Mouse (Mus musculus): ENCODE data around the gene Sept1. TPM values are rescaled to one million over a fixed set of nuclear protein-coding genes. Genes with fewer than 3 reads are reported as not detected.

Sept1 gene
- polyA plus RNA-seq (2012; fragmentation: generic; extraction: Trizol), result 2.2 TPM

DNA sequence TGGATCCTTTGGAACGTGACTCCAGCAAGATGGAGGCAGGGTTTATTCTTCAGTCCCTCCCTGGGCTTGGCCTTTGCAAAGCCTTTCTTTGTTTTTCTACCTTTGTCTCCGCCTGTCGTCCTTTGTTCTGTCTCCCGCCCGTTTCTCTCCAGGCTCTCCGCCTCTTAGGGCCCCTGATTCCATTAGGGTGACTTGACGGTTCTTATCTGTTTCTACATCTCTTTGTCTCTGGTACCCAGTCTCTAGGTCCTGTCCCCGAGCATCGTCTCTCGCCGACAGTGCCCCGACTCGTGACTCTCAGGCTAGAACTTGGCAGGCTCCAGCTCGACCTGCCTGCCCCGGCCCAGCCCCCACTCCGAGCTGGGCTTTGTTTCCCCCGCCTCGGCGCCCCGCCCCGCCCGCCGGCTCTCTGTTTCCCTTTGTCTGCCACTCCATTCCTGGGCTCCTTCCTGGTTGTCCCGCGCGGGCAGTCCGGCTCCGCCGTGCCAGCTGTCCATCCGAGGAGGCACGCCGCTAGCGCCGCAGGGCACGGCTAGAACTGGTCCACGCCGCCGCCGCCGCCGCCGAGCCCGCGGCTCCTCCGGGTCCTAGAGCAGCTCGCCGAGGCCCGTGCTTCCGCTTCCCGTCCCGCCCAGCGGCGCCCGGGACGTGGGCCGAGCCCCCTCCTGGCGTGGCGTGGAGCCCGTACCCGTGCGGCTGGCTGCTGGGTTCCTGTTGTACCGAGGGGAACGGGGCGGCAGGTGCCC, at the start of gene Sept1, which contains the start of gene Zfp553:
TSS of gene Sept1 (minus strand) at position 509 of the 746 bp plus-strand sequence.
TSS of gene Zfp553 (plus strand) at position 440 of the 746 bp plus-strand sequence.
- Histone ChIP-seq H3K27me3 (ENCODE audit: control insufficient read depth, insufficient read depth, insufficient read length) (no peaks in the 10 kb centered on the region), H3K36me3 (ENCODE audit: control insufficient read depth, insufficient read depth) (peaks cover 12% of the 10 kb centered on the region), H3K4me3 (peak within 1 kb of the TSS; percentile 91), H3K79me2 (ENCODE audit: control insufficient read depth, insufficient read depth) (peaks cover 49% of the 10 kb centered on the region), H3K4me2 (ENCODE audit: low read depth) (peak within 1 kb of the TSS; percentile 93), H3ac (ENCODE audit: control insufficient read depth, insufficient read length) (peak within 1 kb of the TSS; percentile 32)
- TF ChIP-seq USF1 (IDR thresholded peaks at IDR 0.05; ENCODE audit: low read depth) (no peak), MYOG (IDR thresholded peaks at IDR 0.05; ENCODE audit: control insufficient read depth in 1 of 3, insufficient read depth in 1 of 3, insufficient read length in 2 of 3, low read depth in 2 of 3) (peak in 2 of 3 experiments; percentile 69 to 81), MYOD1 (IDR thresholded peaks at IDR 0.05; ENCODE audit: control insufficient read depth in 1 of 3, insufficient read length in 2 of 3, low read depth in 2 of 3) (peak in 2 of 3 experiments; percentile 56 to 75), POLR2A (IDR thresholded peaks at IDR 0.05; ENCODE audit: insufficient read length, low read depth) (peak; percentile 82), TCF12 (IDR thresholded peaks at IDR 0.05; ENCODE audit: insufficient read depth, poor library complexity, severe bottlenecking) (no peak), E2F4 (IDR thresholded peaks at IDR 0.05; ENCODE audit: insufficient read depth) (peak; percentile 15), POLR2AphosphoS2 (IDR thresholded peaks at IDR 0.05; ENCODE audit: insufficient read length, low read depth) (no peak)

- H3ac ChIP-seq (ENCODE audit: control insufficient read depth, insufficient read length), result no peak overlapping the region
- no peak overlapping the region for H3K4me2 ChIP-seq (ENCODE audit: low read depth)
- H3K27me3 ChIP-seq (ENCODE audit: control insufficient read depth, insufficient read depth, insufficient read length), result peaks cover 17% of the 10 kb centered on the region
- H3K36me3 ChIP-seq (ENCODE audit: control insufficient read depth, insufficient read depth), result no peaks in the 10 kb centered on the region
- TF ChIP-seq MAX (IDR thresholded peaks at IDR 0.05; ENCODE audit: low read depth), result no peak
- no peak for TF ChIP-seq POLR2A (IDR thresholded peaks at IDR 0.05; ENCODE audit: insufficient read length, low read depth)
- no peak for TF ChIP-seq CEBPB (IDR thresholded peaks at IDR 0.05; ENCODE audit: insufficient read depth, poor library complexity, severe bottlenecking)
- TF ChIP-seq TCF12 (IDR thresholded peaks at IDR 0.05; ENCODE audit: insufficient read depth, poor library complexity, severe bottlenecking), result no peak
- no peak for TF ChIP-seq SRF (IDR thresholded peaks at IDR 0.05; ENCODE audit: control insufficient read depth, insufficient read length, low read depth)
- no peak for TF ChIP-seq POLR2AphosphoS2 (IDR thresholded peaks at IDR 0.05; ENCODE audit: insufficient read length, low read depth)
- TF ChIP-seq MYOD1 (IDR thresholded peaks at IDR 0.05; ENCODE audit: control insufficient read depth in 1 of 3, insufficient read length in 2 of 3, low read depth in 2 of 3), result no peak
- no peak for TF ChIP-seq TCF3 (IDR thresholded peaks at IDR 0.05; ENCODE audit: insufficient read length, low read depth)
- TF ChIP-seq MYOG (IDR thresholded peaks at IDR 0.05; ENCODE audit: control insufficient read depth in 1 of 3, insufficient read depth in 1 of 3, insufficient read length in 2 of 3, low read depth in 2 of 3), result no peak
- no peak for TF ChIP-seq E2F4 (IDR thresholded peaks at IDR 0.05; ENCODE audit: insufficient read depth)
- TF ChIP-seq USF1 (IDR thresholded peaks at IDR 0.05; ENCODE audit: low read depth), result no peak
- no peak for TF ChIP-seq REST (IDR thresholded peaks at IDR 0.05; ENCODE audit: insufficient read depth, insufficient read length)
- H3K4me3 ChIP-seq, result no peak overlapping the region
- no peaks in the 10 kb centered on the region for H3K79me2 ChIP-seq (ENCODE audit: control insufficient read depth, insufficient read depth)
Measured at GRCm38 (mm10) chr7:127282190-127282589, 49.3 kb upstream of the Sept1 start.

DNA sequence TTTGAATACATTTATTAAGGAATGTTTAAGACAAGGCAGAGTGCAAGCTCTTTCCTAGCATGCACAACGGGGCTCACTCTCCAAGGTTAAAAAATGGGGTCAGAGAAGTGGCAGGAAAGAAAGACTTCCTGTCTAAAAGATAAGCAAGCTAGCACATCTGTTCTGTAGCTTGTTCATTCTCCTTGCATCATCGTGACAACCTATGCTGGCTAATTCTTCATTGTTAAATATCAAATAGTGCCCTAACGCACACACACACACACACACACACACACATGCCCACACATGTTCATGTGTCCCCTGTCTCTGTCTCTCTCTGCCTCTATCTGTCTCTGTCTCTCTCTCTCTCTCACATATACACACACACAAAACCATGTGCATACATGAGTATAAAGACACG, 48.2 kb upstream of the Sept1 start:
- TF ChIP-seq REST (IDR thresholded peaks at IDR 0.05; ENCODE audit: insufficient read depth, insufficient read length), result no peak
- TF ChIP-seq USF1 (IDR thresholded peaks at IDR 0.05; ENCODE audit: low read depth), result no peak
- TF ChIP-seq MYOD1 (IDR thresholded peaks at IDR 0.05; ENCODE audit: control insufficient read depth in 1 of 3, insufficient read length in 2 of 3, low read depth in 2 of 3), result no peak
- no peak for TF ChIP-seq POLR2A (IDR thresholded peaks at IDR 0.05; ENCODE audit: insufficient read length, low read depth)
- no peak for TF ChIP-seq MAX (IDR thresholded peaks at IDR 0.05; ENCODE audit: low read depth)
- Histone ChIP-seq H3K79me2 (ENCODE audit: control insufficient read depth, insufficient read depth) (no peaks in the 10 kb centered on the region), H3K36me3 (ENCODE audit: control insufficient read depth, insufficient read depth) (no peaks in the 10 kb centered on the region), H3K27me3 (ENCODE audit: control insufficient read depth, insufficient read depth, insufficient read length) (peaks cover 13% of the 10 kb centered on the region), H3ac (ENCODE audit: control insufficient read depth, insufficient read length) (no peak overlapping the region), H3K4me2 (ENCODE audit: low read depth) (no peak overlapping the region), H3K4me3 (no peak overlapping the region)

GRCm38 (mm10) chr7:127280092-127280491, 47.2 kb upstream of the Sept1 start:
- TF ChIP-seq MAX (IDR thresholded peaks at IDR 0.05; ENCODE audit: low read depth), result no peak
- TF ChIP-seq TCF3 (IDR thresholded peaks at IDR 0.05; ENCODE audit: insufficient read length, low read depth), result no peak
- TF ChIP-seq MYOD1 (IDR thresholded peaks at IDR 0.05; ENCODE audit: control insufficient read depth in 1 of 3, insufficient read length in 2 of 3, low read depth in 2 of 3), result no peak
- no peak for TF ChIP-seq TCF12 (IDR thresholded peaks at IDR 0.05; ENCODE audit: insufficient read depth, poor library complexity, severe bottlenecking)
- no peak for TF ChIP-seq MYOG (IDR thresholded peaks at IDR 0.05; ENCODE audit: control insufficient read depth in 1 of 3, insufficient read depth in 1 of 3, insufficient read length in 2 of 3, low read depth in 2 of 3)
- no peak for TF ChIP-seq SRF (IDR thresholded peaks at IDR 0.05; ENCODE audit: control insufficient read depth, insufficient read length, low read depth)
- TF ChIP-seq POLR2AphosphoS2 (IDR thresholded peaks at IDR 0.05; ENCODE audit: insufficient read length, low read depth), result no peak
- no peak for TF ChIP-seq E2F4 (IDR thresholded peaks at IDR 0.05; ENCODE audit: insufficient read depth)
- no peak for TF ChIP-seq CEBPB (IDR thresholded peaks at IDR 0.05; ENCODE audit: insufficient read depth, poor library complexity, severe bottlenecking)
- TF ChIP-seq USF1 (IDR thresholded peaks at IDR 0.05; ENCODE audit: low read depth), result no peak
- no peak for TF ChIP-seq REST (IDR thresholded peaks at IDR 0.05; ENCODE audit: insufficient read depth, insufficient read length)
- no peak for TF ChIP-seq POLR2A (IDR thresholded peaks at IDR 0.05; ENCODE audit: insufficient read length, low read depth)
- no peaks in the 10 kb centered on the region for H3K36me3 ChIP-seq (ENCODE audit: control insufficient read depth, insufficient read depth)
- no peaks in the 10 kb centered on the region for H3K79me2 ChIP-seq (ENCODE audit: control insufficient read depth, insufficient read depth)
- H3ac ChIP-seq (ENCODE audit: control insufficient read depth, insufficient read length), result no peak overlapping the region
- no peak overlapping the region for H3K4me3 ChIP-seq
- peaks cover 11% of the 10 kb centered on the region for H3K27me3 ChIP-seq (ENCODE audit: control insufficient read depth, insufficient read depth, insufficient read length)
- H3K4me2 ChIP-seq (ENCODE audit: low read depth), result no peak overlapping the region

Measured in myocyte (in vitro differentiated cells).